Mouse (Mus musculus) ES-Bruce4 (cell line): Measurements from ENCODE around the gene Frmd4b.

ENCODE experiments used
- CTCF ChIP-seq: IDR thresholded peaks from one replicate; pipeline ENCODE4 v1.8.1; 2011; ENCODE audit warnings: low read depth, low read length
- EP300 ChIP-seq: IDR thresholded peaks from 2 replicates; pipeline ENCODE4 v1.6.1; 2011; ENCODE audit warnings: low read depth, low read length; ENCODE audit not compliant: insufficient read depth

GRCm38 (mm10) chr6:97447020-97447419 lies 170.3 kb downstream of the Frmd4b start:
- TF ChIP-seq CTCF (no peak), EP300 (no peak)
